Mouse (Mus musculus) olfactory bulb, adult 2 months (tissue): Measurements from ENCODE around the gene Pde10a. TPM values are rescaled to one million over a fixed set of nuclear protein-coding genes. Genes with fewer than 3 reads are reported as not detected.

Experiments used
- H3K27ac ChIP-seq: fragments of 200-500 bp; 2 replicates; pipeline ENCODE4 v1.5.1; 2012; ENCODE audit warnings: low read depth, low read length; ENCODE audit not compliant: insufficient read depth
- H3K4me1 ChIP-seq: fragments of 200-500 bp; 2 replicates; pipeline ENCODE4 v1.6.1; 2012; ENCODE audit warnings: low read length; ENCODE audit not compliant: control insufficient read depth, insufficient read depth
- H3K4me3 ChIP-seq: fragments of 200-500 bp; 2 replicates; pipeline ENCODE4 v1.5.1; 2012; ENCODE audit warnings: mild to moderate bottlenecking, low read depth, low read length, moderate library complexity; ENCODE audit not compliant: insufficient read depth
- CTCF ChIP-seq: fragments of 200-500 bp; IDR thresholded peaks from 2 replicates; pipeline ENCODE4 v1.5.1; 2012; ENCODE audit warnings: low read depth, mild to moderate bottlenecking, low read length, moderate library complexity; ENCODE audit not compliant: insufficient read depth
- POLR2A ChIP-seq: fragments of 200-500 bp; IDR thresholded peaks from 2 replicates; pipeline ENCODE4 v1.6.1; 2012; ENCODE audit warnings: mild to moderate bottlenecking, low read depth, low read length, moderate library complexity; ENCODE audit not compliant: insufficient read depth
- WGBS: fragments of 180-500 bp; shearing (Covaris S2); methylation state at CpG from one replicate; pipeline ENCODE4 v1.1.7; 2018; 5-methylcytosine and 5-hydroxymethylcytosine counted together
- polyA plus RNA-seq: library from polyadenylated mRNA; stranded (reverse); fragments of >200 nt; gene quantifications from 2 replicates; pipeline ENCODE4 v1.2.4, GENCODE M21; 2012; ENCODE audit warnings: low replicate concordance; ENCODE audit not compliant: missing spikeins, insufficient read depth, insufficient read length

The Pde10a gene
- polyA plus RNA-seq, 1 experiment = not detected

DNA sequence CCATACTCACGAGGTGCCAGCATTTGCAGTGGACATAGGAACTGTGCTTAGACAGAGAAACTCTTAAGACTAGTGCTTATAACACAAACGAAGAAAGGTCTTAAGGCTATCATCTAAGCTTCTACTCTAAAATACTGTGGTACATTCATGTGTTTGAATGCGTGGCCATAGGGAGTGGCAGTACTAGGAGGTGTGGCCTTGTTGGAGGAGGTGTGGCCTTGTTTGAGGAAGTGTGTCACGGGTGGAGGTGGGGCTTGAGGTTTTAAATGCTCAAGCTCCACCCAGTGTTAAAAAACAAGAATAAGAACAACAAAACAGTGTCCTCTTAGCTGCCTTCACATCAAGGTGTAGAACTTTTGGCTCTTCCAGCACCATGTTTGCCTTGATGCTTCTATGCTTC is 31.7 kb upstream of the Pde10a start:
- H3K4me3 ChIP-seq = no peak overlapping the region
- H3K4me1 ChIP-seq = 0 out of 2 replicates have a peak, but pooled peaks cover under 1% of the 10 kb centered on the region
- H3K27ac ChIP-seq = no peak overlapping the region
- 88% methylated on average over 4 of the region's 4 CpGs for WGBS
- TF ChIP-seq CTCF = no peak

DNA sequence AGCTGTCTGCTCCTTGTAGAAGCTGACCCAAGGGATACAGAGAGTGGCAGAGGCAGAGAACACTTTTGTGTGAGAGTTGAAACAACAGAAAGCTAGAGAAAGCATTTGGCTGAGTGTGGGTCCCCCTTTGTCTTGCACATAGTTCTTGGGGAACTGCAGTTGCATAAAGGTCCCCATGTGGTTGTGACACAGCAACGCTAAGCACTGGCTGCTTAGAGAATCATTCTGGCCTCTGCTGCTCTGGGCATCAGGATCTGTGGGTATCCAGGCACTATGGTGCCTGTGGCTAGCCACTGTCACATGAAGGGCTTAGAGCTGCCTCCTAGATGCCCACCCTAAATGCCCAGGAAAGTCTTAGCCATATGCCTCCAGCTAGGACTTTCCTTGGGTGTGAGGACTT is 27.0 kb upstream of the Pde10a start:
- no peak overlapping the region for H3K27ac ChIP-seq
- no peak overlapping the region for H3K4me3 ChIP-seq
- WGBS = 78% methylated on average over 1 of the region's 1 CpGs
- no peak for TF ChIP-seq POLR2A
- no peak for TF ChIP-seq CTCF
- no peaks in the 10 kb centered on the region for H3K4me1 ChIP-seq

DNA sequence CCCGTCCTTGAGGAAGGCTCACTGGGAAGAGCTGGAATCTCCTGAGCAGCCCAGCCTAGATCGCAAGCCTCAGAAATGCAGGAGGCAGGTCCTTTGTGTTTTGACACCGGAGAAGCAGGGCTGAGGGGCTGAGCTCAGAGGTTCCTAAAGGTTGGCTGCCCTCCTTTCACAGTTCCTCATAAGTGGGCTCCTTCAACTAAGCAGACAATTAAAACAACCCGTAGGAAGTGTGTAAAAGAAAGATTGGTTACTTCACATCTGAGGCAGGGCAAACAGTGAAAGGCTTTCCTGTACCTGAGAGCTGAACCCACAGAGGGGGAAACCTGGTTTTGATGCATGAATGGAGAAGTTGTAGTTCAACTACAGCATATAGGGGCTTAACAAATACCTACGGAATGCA is 26.5 kb upstream of the Pde10a start:
- WGBS = 85% methylated on average over 5 of the region's 5 CpGs
- Histone ChIP-seq H3K27ac (no peak overlapping the region), H3K4me3 (no peak overlapping the region), H3K4me1 (no peaks in the 10 kb centered on the region)
- TF ChIP-seq POLR2A = no peak
- TF ChIP-seq CTCF = no peak

DNA sequence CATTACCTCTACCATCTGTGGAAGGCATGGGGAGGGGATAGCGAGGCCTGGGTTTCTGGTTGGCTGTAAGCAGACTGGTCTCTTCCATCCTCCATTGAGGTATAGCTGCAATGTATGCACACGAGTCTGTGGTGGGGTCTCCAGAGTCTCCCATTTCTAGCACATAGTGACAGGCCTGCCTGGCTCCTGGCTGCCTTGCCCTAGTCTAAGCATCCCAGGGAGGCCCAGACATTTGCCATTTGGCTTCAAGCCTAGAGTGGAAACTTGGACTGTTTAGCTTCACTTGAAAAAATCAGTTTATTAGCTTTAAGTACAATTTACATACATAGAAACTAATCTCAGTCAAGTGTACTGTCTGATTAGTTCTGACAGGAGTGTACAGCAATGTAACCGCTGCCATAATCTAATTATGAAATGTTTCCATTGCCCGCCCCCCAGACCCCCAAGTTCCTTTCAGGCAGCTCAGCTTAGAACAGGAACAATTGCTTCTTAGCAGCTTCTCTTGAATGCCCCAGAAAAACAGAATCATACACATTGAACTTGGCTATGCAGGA is 25.5 kb upstream of the Pde10a start:
- WGBS = 74% methylated on average over 4 of the region's 4 CpGs
- no peak overlapping the region for H3K27ac ChIP-seq
- H3K4me1 ChIP-seq = no peaks in the 10 kb centered on the region
- H3K4me3 ChIP-seq = no peak overlapping the region
- no peak for TF ChIP-seq CTCF
- TF ChIP-seq POLR2A = no peak

DNA sequence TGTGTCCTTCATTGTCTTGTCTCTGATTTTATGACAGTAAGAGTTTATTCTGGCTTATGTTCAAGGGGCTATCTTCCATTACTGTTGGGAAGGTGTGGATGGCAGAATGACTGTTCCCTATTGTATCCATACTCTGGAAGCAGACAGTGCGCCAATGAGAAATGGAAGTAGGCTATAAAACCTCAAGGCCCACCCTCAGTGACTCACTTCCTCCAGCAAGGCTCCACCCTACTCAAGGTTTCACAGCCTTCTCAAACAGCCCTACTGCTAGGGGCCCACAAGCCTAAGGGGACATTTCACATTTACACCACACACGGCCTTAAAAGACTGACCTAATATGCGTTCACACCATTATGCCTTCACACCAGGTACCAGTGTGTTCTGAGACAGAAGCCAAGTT is 20.8 kb upstream of the Pde10a start:
- TF ChIP-seq POLR2A (no peak), CTCF (no peak)
- Histone ChIP-seq H3K27ac (no peak overlapping the region), H3K4me3 (no peak overlapping the region), H3K4me1 (peaks cover 30% of the 10 kb centered on the region)
- 93% methylated on average over 3 of the region's 3 CpGs for WGBS

DNA sequence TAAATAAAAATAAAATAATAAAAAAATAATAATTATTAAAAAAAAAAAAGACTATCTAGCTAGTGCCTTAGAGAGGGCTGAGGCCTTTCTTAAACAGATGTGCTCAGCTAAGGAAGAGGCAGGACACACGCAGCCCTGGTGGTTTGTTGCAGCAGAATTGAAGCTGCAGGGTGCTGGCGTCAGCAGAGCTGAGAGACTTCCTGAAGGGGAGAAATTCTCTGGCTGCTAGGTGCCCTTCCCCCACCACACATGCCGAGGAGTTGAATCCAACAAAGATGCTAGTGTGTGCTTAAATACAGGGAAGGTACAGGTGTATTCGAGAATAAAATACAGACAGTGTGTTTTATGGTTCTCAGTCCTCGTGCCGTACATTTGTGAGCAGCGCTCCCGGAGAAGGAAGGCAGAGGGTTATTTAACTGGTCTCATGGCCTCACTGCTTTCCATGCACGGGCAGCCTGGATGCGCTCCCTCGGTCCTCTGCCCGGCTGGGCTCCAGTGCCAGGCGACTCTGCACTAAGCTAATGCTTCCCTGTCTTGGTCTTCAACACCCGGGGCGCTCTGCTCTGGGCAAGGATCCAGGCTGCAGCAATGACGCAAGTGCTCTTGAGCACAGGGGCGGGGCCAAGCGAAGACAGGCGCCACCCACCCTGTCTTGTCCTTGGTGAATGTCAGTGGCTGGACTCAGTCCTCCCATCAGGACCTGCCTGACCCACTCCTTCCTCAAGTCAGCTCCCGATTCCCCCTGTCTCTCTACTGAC is 19.3 kb upstream of the Pde10a start:
- H3K27ac ChIP-seq = peak overlapping the region; percentile 83
- TF ChIP-seq POLR2A = 0 out of 2 replicates have a peak, but pooled peaks have one; percentile 13
- no peak for TF ChIP-seq CTCF
- peak overlapping the region; percentile 27 for H3K4me3 ChIP-seq
- H3K4me1 ChIP-seq = peaks cover 30% of the 10 kb centered on the region
- WGBS = under 1% methylated on average over 20 of the region's 20 CpGs

DNA sequence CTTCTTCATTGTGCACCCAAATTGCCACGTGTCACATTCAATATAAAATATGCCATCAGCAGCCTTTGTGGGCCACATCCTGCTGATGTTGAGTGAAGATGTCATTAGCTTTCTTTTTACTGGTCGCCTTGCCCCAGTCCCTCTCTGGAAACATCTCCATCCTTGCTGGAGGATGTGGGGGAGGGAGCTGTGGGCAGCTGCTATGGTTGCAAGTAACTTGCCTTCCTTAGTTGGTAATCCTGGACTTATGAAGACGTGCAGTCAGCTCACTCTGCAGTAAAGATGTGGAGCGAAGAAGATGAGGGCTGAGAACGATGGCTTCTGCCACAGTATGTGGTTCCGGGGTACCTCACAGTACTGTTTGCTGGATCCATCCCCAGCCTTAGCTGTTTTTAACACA is 18.4 kb upstream of the Pde10a start:
- Histone ChIP-seq H3K4me1 (peaks cover 30% of the 10 kb centered on the region), H3K27ac (peak overlapping the region; percentile 89), H3K4me3 (no peak overlapping the region)
- 45% methylated on average over 6 of the region's 6 CpGs for WGBS
- no peak for TF ChIP-seq POLR2A
- no peak for TF ChIP-seq CTCF

DNA sequence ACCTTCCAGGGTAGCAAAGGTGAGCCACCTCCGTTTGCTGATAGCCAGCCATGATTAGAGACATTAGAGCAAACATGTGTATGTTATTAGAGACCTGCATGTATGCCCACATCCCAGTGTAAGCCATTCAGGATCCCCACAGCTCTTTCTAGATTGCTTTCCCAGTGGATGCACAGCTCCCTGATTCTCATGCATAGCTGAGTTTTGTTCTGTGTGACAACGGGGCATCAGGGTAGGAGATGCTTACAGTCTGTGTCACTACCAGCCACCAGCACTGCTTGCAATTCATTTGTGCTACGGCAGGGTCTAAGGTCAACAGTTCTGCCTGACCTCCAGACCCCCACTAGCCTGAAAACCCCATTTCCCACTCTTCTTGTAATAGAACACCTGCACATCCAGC is 17.5 kb upstream of the Pde10a start:
- no peak for TF ChIP-seq CTCF
- TF ChIP-seq POLR2A = no peak
- Histone ChIP-seq H3K27ac (peak overlapping the region; percentile 89), H3K4me3 (no peak overlapping the region), H3K4me1 (peaks cover 30% of the 10 kb centered on the region)
- WGBS = 17% methylated on average over 3 of the region's 3 CpGs

DNA sequence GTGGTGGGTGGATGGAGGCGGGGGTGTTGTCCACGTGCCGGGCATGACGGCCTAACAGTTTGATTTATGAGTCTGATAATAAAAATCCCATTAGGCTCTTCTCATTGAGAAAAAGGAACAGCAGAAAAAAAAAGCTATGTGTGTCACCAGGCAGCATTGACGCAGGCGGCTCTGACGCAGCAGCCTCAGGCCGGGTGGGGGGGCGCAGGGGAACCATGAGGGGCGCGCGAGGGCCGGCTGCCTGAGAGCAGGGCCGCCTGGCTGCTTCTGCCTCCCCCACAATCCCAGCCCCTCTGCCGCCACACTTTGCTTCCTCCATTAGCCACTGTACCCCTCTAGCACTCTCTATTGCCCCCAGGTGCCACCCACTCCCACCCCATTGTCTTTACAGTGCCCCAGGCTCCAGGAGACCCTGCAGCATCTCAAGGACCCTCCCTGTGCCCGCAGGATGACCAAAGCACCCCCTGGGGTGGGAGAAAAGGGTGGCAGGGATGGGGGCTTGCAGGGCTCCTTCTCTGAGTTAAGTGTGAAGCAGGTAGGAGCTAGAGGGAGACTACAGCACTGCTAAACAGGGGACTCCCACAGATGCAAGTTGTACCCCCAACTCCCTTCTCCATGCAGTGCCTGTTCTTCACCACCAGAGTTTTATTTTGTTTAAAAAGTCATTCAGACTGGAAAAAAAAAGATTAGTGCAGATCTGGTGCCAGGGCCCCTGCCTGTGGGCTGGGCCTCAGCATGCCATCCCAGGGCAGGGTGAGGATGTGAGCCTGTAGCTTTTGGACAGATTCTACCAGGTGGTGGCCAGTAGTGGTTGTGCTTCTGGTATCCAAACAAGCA is 16.6 kb upstream of the Pde10a start:
- Histone ChIP-seq H3K4me3 (no peak overlapping the region), H3K4me1 (peaks cover 30% of the 10 kb centered on the region), H3K27ac (peak overlapping the region; percentile 93)
- WGBS = under 1% methylated on average over 16 of the region's 16 CpGs
- TF ChIP-seq CTCF (peak; percentile 14; the same call in 1 of the 2 replicates), POLR2A (no peak)
